ENCODE assay signal across 21 mouse cellular contexts in the genomic region with DNA sequence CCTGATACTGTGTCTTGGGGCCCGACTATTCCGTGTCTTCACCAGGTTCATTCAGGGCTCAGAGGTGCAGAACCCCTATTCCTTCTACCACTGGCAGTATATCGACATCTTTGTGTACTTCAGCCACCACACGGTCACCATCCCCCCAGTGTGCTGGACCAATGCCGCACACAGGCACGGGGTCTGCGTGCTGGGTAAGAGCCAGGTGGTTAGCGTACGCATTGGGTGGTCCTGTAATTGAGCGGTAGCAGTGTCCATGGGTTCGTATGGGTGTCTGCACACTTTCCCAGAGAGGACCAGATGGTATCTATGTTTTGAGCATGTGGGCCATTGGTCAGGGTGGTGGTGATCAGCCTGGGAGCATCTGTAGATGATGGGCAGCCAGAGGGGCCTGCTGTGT. TPM values are rescaled to one million over a fixed set of nuclear protein-coding genes. Genes with fewer than 3 reads are reported as not detected.
DNase-seq lines count a peak whose midpoint lies in the region; ATAC-seq lines count a peak whose summit lies in the region.
"Had no signal": no experiment of that assay in that cellular context is flagged by ENCODE, and none has a peak within 500 bp of the region (broad histone marks: within the 10 kb centered on the region; RNA-seq: fewer than 3 reads in every experiment).

No protein-coding gene starts in this region.

- H3K9ac ChIP-seq in hindbrain, embryonic 13.5 days, result peak overlapping the region; percentile 46; the same call in 1 of the 2 replicates
- no peak overlapping the region for H3K9ac ChIP-seq in hindbrain, embryonic 14.5 days
- H3K9ac ChIP-seq in heart, embryonic 12.5 days, result no peak overlapping the region
- H3K9ac ChIP-seq: embryonic facial prominence, embryonic 15.5 days; forebrain, embryonic 12.5 days had no signal

- WGBS in hindbrain, embryonic 13.5 days, result 86% methylated on average over 11 of the region's 11 CpGs
- 90% methylated on average over 11 of the region's 11 CpGs for WGBS in hindbrain, embryonic 14.5 days
- WGBS in heart, embryonic 12.5 days, result 89% methylated on average over 11 of the region's 11 CpGs

- H3K4me2 ChIP-seq in hindbrain, embryonic 13.5 days, result no peak overlapping the region
- no peak overlapping the region for H3K4me2 ChIP-seq in hindbrain, embryonic 14.5 days (replicated peaks)
- no peak overlapping the region for H3K4me2 ChIP-seq in heart, embryonic 12.5 days
- H3K4me2 ChIP-seq: embryonic facial prominence, embryonic 13.5 days; embryonic facial prominence, embryonic 15.5 days; forebrain, embryonic 12.5 days had no signal

- no peaks in the 10 kb centered on the region for H3K9me3 ChIP-seq in hindbrain, embryonic 13.5 days
- H3K9me3 ChIP-seq in hindbrain, embryonic 14.5 days (ENCODE audit: control insufficient read depth, low read length), result no peaks in the 10 kb centered on the region
- no peaks in the 10 kb centered on the region for H3K9me3 ChIP-seq in megakaryocyte, embryonic 14.5 days
- no peaks in the 10 kb centered on the region for H3K9me3 ChIP-seq in heart, embryonic 12.5 days (replicated peaks)
- H3K9me3 ChIP-seq: embryonic facial prominence, embryonic 13.5 days; embryonic facial prominence, embryonic 15.5 days; forebrain, embryonic 10.5 days; forebrain, embryonic 12.5 days had no signal

- no peaks in the 10 kb centered on the region; the same call in 1 of the 2 replicates for H3K27me3 ChIP-seq in hindbrain, embryonic 13.5 days
- H3K27me3 ChIP-seq in hindbrain, embryonic 14.5 days (ENCODE audit: control insufficient read depth, insufficient read depth, low read length), result no peaks in the 10 kb centered on the region
- H3K27me3 ChIP-seq in megakaryocyte, embryonic 14.5 days (replicated peaks), result no peaks in the 10 kb centered on the region
- peaks cover 11% of the 10 kb centered on the region; the same call in 1 of the 2 replicates for H3K27me3 ChIP-seq in heart, embryonic 12.5 days (replicated peaks)
- H3K27me3 ChIP-seq: embryonic facial prominence, embryonic 13.5 days; embryonic facial prominence, embryonic 15.5 days; forebrain, embryonic 12.5 days had no signal

- H3K27ac ChIP-seq in hindbrain, embryonic 13.5 days, result no peak overlapping the region
- H3K27ac ChIP-seq in hindbrain, embryonic 14.5 days, result no peak overlapping the region
- no peak overlapping the region for H3K27ac ChIP-seq in heart, embryonic 12.5 days (ENCODE audit: poor library complexity, severe bottlenecking)
- H3K27ac ChIP-seq: embryonic facial prominence, embryonic 13.5 days; embryonic facial prominence, embryonic 15.5 days; forebrain, embryonic 10.5 days; forebrain, embryonic 12.5 days had no signal

- DNase-seq in cerebellum, postnatal 10 days, result peak; percentile 82 to 84
- DNase-seq in cerebellum, adult 9-10 months, result no peak
- DNase-seq in hindbrain, embryonic 14.5 days (ENCODE audit: low spot score), result no peak
- DNase-seq: adrenal gland, adult 2 months; adrenal gland, postnatal 10 days; adrenal gland, postnatal 25 days; cerebellum, adult 11 months; cerebellum, postnatal 36 days; embryo, embryonic 11 days had no signal

- H3K4me3 ChIP-seq in hindbrain, embryonic 13.5 days, result no peak overlapping the region
- no peak overlapping the region for H3K4me3 ChIP-seq in hindbrain, embryonic 14.5 days (replicated peaks; ENCODE audit: low read length)
- H3K4me3 ChIP-seq in megakaryocyte, embryonic 14.5 days (replicated peaks), result peak overlapping the region; percentile 72
- H3K4me3 ChIP-seq in heart, embryonic 12.5 days, result no peak overlapping the region
- H3K4me3 ChIP-seq: embryonic facial prominence, embryonic 13.5 days; embryonic facial prominence, embryonic 15.5 days; erythroblast, embryonic 14.5 days; forebrain, embryonic 10.5 days; forebrain, embryonic 12.5 days had no signal

- H3K36me3 ChIP-seq in hindbrain, embryonic 13.5 days, result peaks cover 24% of the 10 kb centered on the region
- no peaks in the 10 kb centered on the region for H3K36me3 ChIP-seq in hindbrain, embryonic 14.5 days (replicated peaks; ENCODE audit: control insufficient read depth, insufficient read depth)
- peaks cover 74% of the 10 kb centered on the region for H3K36me3 ChIP-seq in megakaryocyte, embryonic 14.5 days (replicated peaks; ENCODE audit: low read length)
- H3K36me3 ChIP-seq in heart, embryonic 12.5 days, result peaks cover 29% of the 10 kb centered on the region

- ATAC-seq in hindbrain, embryonic 13.5 days (ENCODE audit: low FRiP score), result no peak
- ATAC-seq in hindbrain, embryonic 14.5 days (ENCODE audit: low FRiP score), result no peak
- ATAC-seq in megakaryocyte, adult 5-6 weeks (ENCODE audit: poor library complexity, severe bottlenecking), result no peak
- ATAC-seq in heart, embryonic 12.5 days (ENCODE audit: insufficient number of reproducible peaks, low FRiP score), result no peak
- ATAC-seq: forebrain, embryonic 14.5 days; forebrain, embryonic 16.5 days had no signal

- peaks cover 26% of the 10 kb centered on the region for H3K4me1 ChIP-seq in hindbrain, embryonic 13.5 days (replicated peaks)
- 0 out of 2 replicates have a peak, but pooled peaks cover 4% of the 10 kb centered on the region for H3K4me1 ChIP-seq in hindbrain, embryonic 14.5 days (replicated peaks; ENCODE audit: control insufficient read depth, insufficient read depth, low read length)
- peaks cover 97% of the 10 kb centered on the region for H3K4me1 ChIP-seq in megakaryocyte, embryonic 14.5 days
- peaks cover 6% of the 10 kb centered on the region for H3K4me1 ChIP-seq in heart, embryonic 12.5 days (replicated peaks)

RNA-seq across cellular contexts. Expression of gene Engase, which starts 4.6 kb away (rescaled TPM):
- 7.0 and 7.1 TPM in 2 replicates for polyA plus RNA-seq in hindbrain, embryonic 13.5 days (2015; fragmentation: Nextera tagmentation; extraction: Ambion mirVana)
- polyA plus RNA-seq in hindbrain, embryonic 14.5 days (2014; fragmentation: Nextera tagmentation; extraction: Ambion mirVana), result 5.0 and 7.4 TPM in 2 replicates
- polyA plus RNA-seq in megakaryocyte, embryonic 14.5 days (2012; ENCODE audit: insufficient read depth, low replicate concordance), result 72.2 and 151 TPM in 2 replicates
- 1.3 TPM in 2 replicates for total RNA-seq in megakaryocyte, adult 5-6 weeks (2015)
- total RNA-seq in megakaryocyte, adult 5-6 weeks (2017), result 3.7 and 5.5 TPM in 2 replicates
- polyA plus RNA-seq in heart, embryonic 12.5 days (2016; fragmentation: Nextera tagmentation; extraction: Ambion mirVana), result 4.5 and 4.6 TPM in 2 replicates

RNA-seq across cellular contexts. Expression of gene C1qtnf1, which starts 53.2 kb away (rescaled TPM):
- 2.8 and 3.4 TPM in 2 replicates for polyA plus RNA-seq in hindbrain, embryonic 13.5 days (2015; fragmentation: Nextera tagmentation; extraction: Ambion mirVana)
- 5.0 and 5.2 TPM in 2 replicates for polyA plus RNA-seq in hindbrain, embryonic 14.5 days (2014; fragmentation: Nextera tagmentation; extraction: Ambion mirVana)
- polyA plus RNA-seq in megakaryocyte, embryonic 14.5 days (2012; ENCODE audit: insufficient read depth, low replicate concordance), result not detected in 2 replicates
- total RNA-seq in megakaryocyte, adult 5-6 weeks (2015), result not detected in 2 replicates
- total RNA-seq in megakaryocyte, adult 5-6 weeks (2017), result not detected in 2 replicates
- polyA plus RNA-seq in heart, embryonic 12.5 days (2016; fragmentation: Nextera tagmentation; extraction: Ambion mirVana), result 4.9 and 5.5 TPM in 2 replicates
- total RNA-seq: common myeloid progenitor, adult 5-6 weeks had no signal
- polyA plus RNA-seq: erythroblast, embryonic 14.5 days had no signal

Comparison
In these comparisons a context has a peak if more than half of its experiments do, and no peak if none do; other contexts are left out.
1. DNase-seq: peak in cerebellum, postnatal 10 days (2 of 2); none in cerebellum, adult 9-10 months (single experiment) and hindbrain, embryonic 14.5 days (single experiment).